ENCODE assay signal across 19 mouse cellular contexts in the genomic region with DNA sequence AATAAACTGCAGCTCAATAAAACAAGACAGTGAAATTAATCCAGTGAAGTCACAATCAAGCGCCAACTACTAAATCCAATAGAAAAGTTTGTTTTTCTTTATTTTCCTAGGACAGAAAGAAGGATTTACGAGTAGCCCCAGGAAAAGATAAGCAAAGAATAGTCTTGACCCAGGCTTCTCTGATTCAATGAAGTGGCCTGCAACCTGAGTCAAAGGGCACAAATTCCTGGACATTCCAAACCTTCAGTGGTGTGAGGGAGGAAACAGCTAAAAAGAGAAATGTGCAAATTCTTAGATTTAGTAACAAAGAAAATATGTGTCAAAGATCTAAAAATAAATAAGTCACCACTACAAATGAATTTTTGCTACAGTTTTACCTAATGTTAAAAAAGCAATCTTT. TPM values are rescaled to one million over a fixed set of nuclear protein-coding genes. Genes with fewer than 3 reads are reported as not detected.
"Had no signal": no experiment of that assay in that cellular context is flagged by ENCODE, and none has a peak within 500 bp of the region (broad histone marks: within the 10 kb centered on the region; RNA-seq: fewer than 3 reads in every experiment).

No protein-coding gene starts in this region.

- H3K4me2 ChIP-seq: lung, embryonic 14.5 days; midbrain, embryonic 12.5 days; neural tube, embryonic 12.5 days had no signal

- H3K36me3 ChIP-seq: midbrain, embryonic 12.5 days; neural tube, embryonic 12.5 days had no signal

- H3K9me3 ChIP-seq: midbrain, embryonic 12.5 days; neural tube, embryonic 12.5 days had no signal

- H3K27ac ChIP-seq: midbrain, embryonic 12.5 days; neural tube, embryonic 12.5 days had no signal

- H3K4me1 ChIP-seq: neural tube, embryonic 12.5 days had no signal

- H3K27me3 ChIP-seq: midbrain, embryonic 12.5 days; neural tube, embryonic 12.5 days had no signal

- H3K4me3 ChIP-seq: midbrain, embryonic 12.5 days; neural tube, embryonic 12.5 days had no signal

- DNase-seq: lung, adult 18-20 months; lung, embryonic 14.5 days; lung, postnatal 10 days; lung, postnatal 4 days; midbrain, embryonic 14.5 days; retina, postnatal 1 day; right cerebral cortex, adult 18-20 months; right cerebral cortex, postnatal 25 days; right cerebral cortex, postnatal 4 days; spleen, adult 18-20 months; thymus, adult 18-20 months; thymus, postnatal 14 days; thymus, postnatal 36 days had no signal

- H3K9ac ChIP-seq: lung, embryonic 14.5 days; midbrain, embryonic 12.5 days; neural tube, embryonic 12.5 days had no signal

RNA-seq across cellular contexts. Expression of gene Lin28b, which starts 27.6 kb away (rescaled TPM):
- total RNA-seq: megakaryocyte, adult 5-6 weeks; megakaryocyte-erythroid progenitor cell, adult 5-6 weeks; monocyte, adult 5-6 weeks had no signal
- polyA plus RNA-seq: small intestine, adult 2 months had no signal
